Mouse (Mus musculus) limb, embryonic 12.5 days (tissue): ENCODE measurements around the gene H2-Q7. TPM values are rescaled to one million over a fixed set of nuclear protein-coding genes. Genes with fewer than 3 reads are reported as not detected.
"Not testable (repeated sequence)": the region's sequence is repeated elsewhere in the genome, so short reads cannot be mapped to it uniquely, and the experiment has no call there.

Experiments
- ATAC-seq: fragments of 200-750 bp; cut with Nextera tagmentation; 2 replicates; pipeline ENCODE4 v1.8.0; 2017; ENCODE audit warnings: low read depth, moderate TSS enrichment; ENCODE audit not compliant: insufficient number of reproducible peaks, insufficient read depth, low FRiP score, low TSS enrichment
- H3K27ac ChIP-seq: fragments of 300-500 bp; sonication (generic); 2 replicates; pipeline ENCODE4 v1.5.1; 2016; ENCODE audit warnings: mild to moderate bottlenecking, moderate library complexity
- H3K27me3 ChIP-seq: fragments of 300-500 bp; sonication (generic); 2 replicates; pipeline ENCODE4 v1.6.1; 2016; ENCODE audit warnings: mild to moderate bottlenecking, moderate library complexity
- H3K36me3 ChIP-seq: fragments of 300-500 bp; sonication (generic); 2 replicates; pipeline ENCODE4 v1.6.1; 2016; ENCODE audit warnings: mild to moderate bottlenecking, moderate library complexity
- H3K4me1 ChIP-seq: fragments of 300-500 bp; sonication (generic); replicated peaks from 2 replicates; pipeline ENCODE4 v1.6.1; 2016
- H3K4me2 ChIP-seq: fragments of 300-500 bp; sonication (generic); 2 replicates; pipeline ENCODE4 v1.6.1; 2016; ENCODE audit warnings: mild to moderate bottlenecking, moderate library complexity
- H3K4me3 ChIP-seq: fragments of 300-500 bp; sonication (generic); replicated peaks from 2 replicates; pipeline ENCODE4 v1.5.1; 2016; ENCODE audit warnings: mild to moderate bottlenecking
- H3K9ac ChIP-seq: fragments of 300-500 bp; sonication (generic); replicated peaks from 2 replicates; pipeline ENCODE4 v1.6.1; 2016; ENCODE audit warnings: mild to moderate bottlenecking, moderate library complexity
- H3K9me3 ChIP-seq: fragments of 300-500 bp; sonication (generic); 2 replicates; pipeline ENCODE4 v1.6.1; 2016; ENCODE audit warnings: mild to moderate bottlenecking, moderate library complexity
- WGBS: fragments of 180-500 bp; shearing (Covaris S2); methylation state at CpG from one replicate; pipeline ENCODE4 v1.1.7; 2016; 5-methylcytosine and 5-hydroxymethylcytosine counted together
- polyA plus RNA-seq: library from polyadenylated mRNA; unstranded; fragments of >200 nt; fragmentation: Nextera tagmentation; extraction: Ambion mirVana; gene quantifications from 2 replicates; pipeline ENCODE4 v1.2.1, GENCODE M21; 2016

Gene H2-Q7
- polyA plus RNA-seq, result 17.3 and 19.3 TPM in 2 replicates

- H3K27ac ChIP-seq, H3K4me1 ChIP-seq: not testable (repeated sequence)
- ATAC-seq, result peak; percentile 88
These were observed at the start of gene H2-Q7 for GRCm38 (mm10) chr17:35438885-35439284. H2-Q7 (plus strand) TSS chr17:35439155.

GRCm38 (mm10) chr17:35389796-35390195, 49.2 kb upstream of the H2-Q7 start:
- H3K4me1 ChIP-seq, H3K36me3 ChIP-seq, ATAC-seq, H3K4me2 ChIP-seq, H3K9ac ChIP-seq, H3K4me3 ChIP-seq, H3K27ac ChIP-seq, H3K9me3 ChIP-seq: not testable (repeated sequence)
- peaks cover 16% of the 10 kb centered on the region for H3K27me3 ChIP-seq
- WGBS, result 8% methylated on average over 7 of the region's 7 CpGs

More at GRCm38 (mm10) chr17:35438885-35439284, at the start of gene H2-Q7:
- not testable (repeated sequence) for H3K9me3 ChIP-seq, H3K36me3 ChIP-seq
- H3K4me3 ChIP-seq, result peak within 1 kb of the TSS; percentile 58
- H3K4me2 ChIP-seq, result peak within 1 kb of the TSS; percentile 91
- H3K27me3 ChIP-seq, result peaks cover 19% of the 10 kb centered on the region
- WGBS, result 3% methylated on average over 18 of the region's 18 CpGs
- H3K9ac ChIP-seq, result peak within 1 kb of the TSS; percentile 74

- WGBS, result 76% methylated on average over 2 of the region's 2 CpGs
- ATAC-seq, H3K4me1 ChIP-seq: not testable (repeated sequence)
These were observed 46.3 kb upstream of the H2-Q7 start for GRCm38 (mm10) chr17:35392671-35393070.

GRCm38 (mm10) chr17:35393864-35394800, 44.8 kb upstream of the H2-Q7 start:
- peaks cover 22% of the 10 kb centered on the region for H3K27me3 ChIP-seq
- not testable (repeated sequence) for H3K27ac ChIP-seq, H3K36me3 ChIP-seq, H3K4me1 ChIP-seq, H3K9ac ChIP-seq, H3K9me3 ChIP-seq
- peak; percentile 66; the same call in 1 of the 2 replicates for ATAC-seq
- H3K4me2 ChIP-seq, result peak overlapping the region; percentile 56
- H3K4me3 ChIP-seq, result peak overlapping the region; percentile 34
- WGBS, result 2% methylated on average over 53 of the region's 75 CpGs

More at GRCm38 (mm10) chr17:35392671-35393070, 46.3 kb upstream of the H2-Q7 start:
- H3K9me3 ChIP-seq, H3K27ac ChIP-seq, H3K4me2 ChIP-seq, H3K4me3 ChIP-seq, H3K9ac ChIP-seq, H3K36me3 ChIP-seq: not testable (repeated sequence)
- H3K27me3 ChIP-seq, result peaks cover 22% of the 10 kb centered on the region

- not testable (repeated sequence) for H3K4me2 ChIP-seq, ATAC-seq, H3K36me3 ChIP-seq, H3K9me3 ChIP-seq, H3K9ac ChIP-seq, H3K4me3 ChIP-seq, H3K27ac ChIP-seq, H3K4me1 ChIP-seq
- WGBS, result 88% methylated on average over 2 of the region's 2 CpGs
- peaks cover 16% of the 10 kb centered on the region for H3K27me3 ChIP-seq
These were observed 42.0 kb upstream of the H2-Q7 start for GRCm38 (mm10) chr17:35396956-35397355.

GRCm38 (mm10) chr17:35413057-35413456, 25.9 kb upstream of the H2-Q7 start:
- WGBS, result no CpG with 5 or more reads among the region's 1 CpGs
- ATAC-seq, H3K27ac ChIP-seq, H3K4me3 ChIP-seq, H3K27me3 ChIP-seq, H3K36me3 ChIP-seq, H3K4me1 ChIP-seq, H3K4me2 ChIP-seq, H3K9ac ChIP-seq, H3K9me3 ChIP-seq: not testable (repeated sequence)

- WGBS, result 60% methylated on average over 3 of the region's 10 CpGs
- H3K27me3 ChIP-seq, H3K36me3 ChIP-seq, H3K9ac ChIP-seq, H3K4me3 ChIP-seq, H3K27ac ChIP-seq, H3K4me1 ChIP-seq, H3K9me3 ChIP-seq, ATAC-seq, H3K4me2 ChIP-seq: not testable (repeated sequence)
These were observed 23.5 kb upstream of the H2-Q7 start for GRCm38 (mm10) chr17:35415273-35416129.

- H3K27me3 ChIP-seq, result peaks cover 11% of the 10 kb centered on the region
- H3K4me3 ChIP-seq, result no peak overlapping the region
- ATAC-seq, result no peak
- H3K4me2 ChIP-seq, result no peak overlapping the region
- H3K36me3 ChIP-seq, result no peaks in the 10 kb centered on the region
- H3K27ac ChIP-seq, result no peak overlapping the region
- no peaks in the 10 kb centered on the region for H3K4me1 ChIP-seq
- no peak overlapping the region for H3K9ac ChIP-seq
- H3K9me3 ChIP-seq, result no peaks in the 10 kb centered on the region
- 64% methylated on average over 7 of the region's 7 CpGs for WGBS
These were observed 20.2 kb upstream of the H2-Q7 start for GRCm38 (mm10) chr17:35418772-35419171.

- H3K27me3 ChIP-seq, result peaks cover 14% of the 10 kb centered on the region
- not testable (repeated sequence) for H3K9ac ChIP-seq, H3K4me3 ChIP-seq, H3K27ac ChIP-seq, H3K36me3 ChIP-seq, H3K4me1 ChIP-seq, H3K4me2 ChIP-seq, H3K9me3 ChIP-seq
- ATAC-seq, result 0 out of 2 replicates have a peak, but pooled peaks have one; percentile 13
- 67% methylated on average over 4 of the region's 4 CpGs for WGBS
These were observed 19.4 kb upstream of the H2-Q7 start for GRCm38 (mm10) chr17:35419564-35419963.

- WGBS, result 18% methylated on average over 11 of the region's 11 CpGs
- H3K9me3 ChIP-seq, ATAC-seq: not testable (repeated sequence)
These were observed 18.6 kb upstream of the H2-Q7 start for GRCm38 (mm10) chr17:35420206-35420810.

GRCm38 (mm10) chr17:35421331-35421730, 17.6 kb upstream of the H2-Q7 start:
- not testable (repeated sequence) for H3K4me2 ChIP-seq, H3K4me3 ChIP-seq, H3K9ac ChIP-seq, H3K36me3 ChIP-seq, H3K9me3 ChIP-seq, ATAC-seq, H3K27ac ChIP-seq, H3K4me1 ChIP-seq
- 90% methylated on average over 4 of the region's 4 CpGs for WGBS
- H3K27me3 ChIP-seq, result peaks cover 31% of the 10 kb centered on the region

More at GRCm38 (mm10) chr17:35420206-35420810, 18.6 kb upstream of the H2-Q7 start:
- H3K27ac ChIP-seq, H3K4me1 ChIP-seq, H3K9ac ChIP-seq, H3K4me3 ChIP-seq, H3K36me3 ChIP-seq, H3K4me2 ChIP-seq: not testable (repeated sequence)
- H3K27me3 ChIP-seq, result peaks cover 22% of the 10 kb centered on the region
